Mouse (Mus musculus) Muller cell, postnatal 12 days (primary cell): ENCODE measurements around the gene Plin3.
"Not testable (repeated sequence)": the region's sequence is repeated elsewhere in the genome, so short reads cannot be mapped to it uniquely, and the experiment has no call there.

Experiments used
- DNase-seq: peaks from one replicate; pipeline ENCODE4 v3.0.0-alpha.2; 2015; ENCODE audit errors: inconsistent ontology term

The Plin3 gene

DNA sequence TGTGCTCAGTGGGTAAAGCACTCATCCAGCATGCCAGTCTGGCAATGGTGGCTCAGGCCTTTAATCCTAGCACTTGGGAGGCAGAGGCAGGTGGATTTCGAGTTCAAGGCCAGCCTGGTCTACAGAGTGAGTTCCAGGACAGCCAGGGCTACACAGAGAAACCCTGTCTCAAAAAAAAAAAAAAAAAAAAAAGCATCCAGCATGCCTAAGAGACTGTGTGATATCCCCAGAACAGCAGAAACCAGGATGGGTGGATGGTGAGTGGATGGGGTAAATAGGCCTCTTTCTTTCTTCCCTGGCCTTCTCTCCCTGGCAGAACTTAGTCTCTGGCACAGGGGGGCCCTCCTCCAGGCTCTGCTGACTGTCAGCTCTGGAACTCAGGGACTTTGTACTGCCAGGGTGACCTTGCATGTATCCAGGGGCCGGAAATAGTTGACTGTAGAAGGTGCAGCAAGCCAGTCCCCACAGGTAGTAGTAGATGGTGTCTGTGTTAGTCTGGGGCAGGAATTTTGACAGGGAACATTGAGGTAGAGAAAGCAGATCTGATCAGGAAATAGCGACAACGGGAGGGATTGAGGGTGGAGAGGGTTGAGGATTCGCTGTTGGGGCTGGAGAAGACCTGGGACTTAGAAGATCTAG, 16.7 kb downstream of the Plin3 start:
- DNase-seq: peak; percentile 34

- DNase-seq: no peak
These were observed 18.7 kb downstream of the Plin3 start for GRCm38 (mm10) chr17:56273986-56274385.

DNA sequence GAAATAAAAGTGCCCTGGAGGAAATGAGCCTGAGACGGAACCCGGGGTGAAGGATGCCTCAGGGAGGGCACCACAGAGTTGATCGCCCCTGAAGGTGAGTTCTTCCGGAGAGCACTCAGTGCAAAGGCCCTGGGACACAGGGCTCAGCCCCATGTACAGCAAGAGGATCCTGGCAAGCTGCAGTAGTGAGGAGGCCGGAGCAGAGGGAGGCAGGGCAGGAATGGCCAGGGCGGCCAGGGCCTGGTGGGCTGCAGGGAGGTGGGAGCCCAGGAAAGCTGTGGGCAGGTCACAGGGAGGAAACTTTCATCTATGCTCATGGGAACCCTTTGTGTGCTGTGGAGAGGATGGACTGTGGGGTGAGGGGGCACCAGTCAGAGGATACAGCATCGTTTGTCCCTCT, 19.2 kb downstream of the Plin3 start:
- DNase-seq: no peak

DNA sequence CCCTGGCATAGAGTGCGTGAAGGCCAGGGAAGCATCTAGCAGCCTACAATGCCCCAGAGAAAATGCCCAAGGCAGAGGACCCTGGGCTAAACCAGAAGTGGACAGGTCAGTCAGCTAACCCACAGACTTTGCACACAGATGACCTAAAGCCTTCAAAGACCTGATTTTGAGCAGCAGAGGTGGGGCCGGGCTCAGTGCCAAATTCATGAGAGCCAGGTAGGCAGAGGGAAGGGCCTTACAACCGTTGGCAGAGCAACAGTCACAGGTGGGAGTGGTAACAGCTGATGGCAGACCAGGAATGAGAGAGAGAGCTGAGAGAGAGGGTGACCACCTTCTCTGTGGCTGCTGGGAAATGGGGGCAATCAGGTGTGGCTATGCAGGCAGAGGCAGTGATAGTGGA, 20.0 kb downstream of the Plin3 start:
- no peak for DNase-seq

DNA sequence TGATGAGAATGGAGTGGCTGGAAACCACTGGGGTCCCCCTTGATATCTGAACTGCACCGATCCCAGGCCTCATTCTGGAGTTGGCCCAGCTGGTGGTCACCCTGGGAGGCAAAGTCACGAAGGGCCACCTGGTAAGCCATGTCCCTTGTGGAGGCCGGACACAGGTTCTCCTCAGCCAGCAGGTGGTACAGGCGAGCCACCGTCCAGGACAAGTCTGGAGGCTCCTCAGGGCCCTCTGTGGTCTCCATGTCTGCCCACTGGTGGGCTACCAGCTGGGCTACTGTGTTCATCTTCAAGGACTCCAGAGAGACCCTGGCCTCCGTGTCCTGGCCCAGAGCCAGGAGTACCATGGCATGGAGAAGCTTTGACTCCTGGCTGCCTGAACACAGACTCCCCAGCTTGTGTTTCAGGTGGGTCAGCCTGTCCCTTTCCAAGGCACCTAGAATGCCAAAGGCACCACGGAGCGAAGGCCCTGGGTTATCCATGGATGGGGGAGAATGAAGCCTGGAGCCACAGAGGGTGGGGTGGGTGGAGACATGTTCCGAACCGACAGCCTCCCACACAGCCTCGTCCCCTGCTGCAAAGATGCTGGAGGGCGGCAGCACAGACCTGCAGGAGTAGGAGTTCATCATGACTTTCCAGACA, 20.9 kb downstream of the Plin3 start:
- no peak for DNase-seq

DNA sequence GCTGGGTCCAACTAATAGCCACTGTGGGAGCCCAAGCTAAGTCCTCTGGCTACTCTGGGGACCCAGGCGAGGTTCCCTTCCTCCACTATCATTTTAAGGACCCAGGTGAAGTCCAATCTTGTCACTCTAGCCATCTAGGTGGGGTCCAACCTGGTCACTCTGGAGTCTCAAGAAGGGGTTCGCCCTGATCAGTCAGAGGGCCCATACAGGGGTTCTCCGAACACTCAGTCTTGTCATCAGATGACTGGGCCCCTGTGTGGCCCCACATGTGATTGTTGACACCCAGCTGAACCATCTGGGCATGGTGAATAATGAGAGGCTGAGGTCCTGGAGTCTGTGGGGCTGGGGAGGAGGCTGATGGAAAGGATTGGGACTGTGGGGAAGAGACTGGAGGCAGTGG, 22.9 kb downstream of the Plin3 start:
- DNase-seq: no peak

DNA sequence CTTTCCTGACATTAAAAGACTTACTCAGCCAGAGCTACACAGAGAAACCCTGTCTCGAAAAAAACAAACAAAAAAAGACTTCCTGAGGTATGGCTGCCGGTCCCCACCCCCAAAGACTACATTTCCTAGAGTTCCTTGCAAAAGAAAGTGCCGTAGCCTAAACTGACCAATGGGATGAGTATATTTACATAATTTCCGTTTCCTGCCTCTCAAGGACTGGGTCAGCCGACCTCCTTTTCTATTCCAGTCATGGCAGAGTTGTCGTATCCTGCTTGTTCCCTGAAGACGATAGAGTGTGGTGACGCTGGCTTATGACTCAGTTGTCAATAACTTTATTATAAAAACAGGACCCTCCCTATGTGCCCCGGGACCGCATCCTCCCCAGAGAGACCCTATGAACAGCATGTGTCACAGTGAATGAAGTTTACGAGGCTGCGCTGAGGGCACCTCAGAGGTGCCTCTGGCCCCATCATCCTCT, 23.5 kb downstream of the Plin3 start:
- DNase-seq: peak; percentile 81

GRCm38 (mm10) chr17:56266271-56266670, 26.4 kb downstream of the Plin3 start:
- peak; percentile 27 for DNase-seq

GRCm38 (mm10) chr17:56265869-56266268, 26.8 kb downstream of the Plin3 start:
- DNase-seq: peak; percentile 23

DNA sequence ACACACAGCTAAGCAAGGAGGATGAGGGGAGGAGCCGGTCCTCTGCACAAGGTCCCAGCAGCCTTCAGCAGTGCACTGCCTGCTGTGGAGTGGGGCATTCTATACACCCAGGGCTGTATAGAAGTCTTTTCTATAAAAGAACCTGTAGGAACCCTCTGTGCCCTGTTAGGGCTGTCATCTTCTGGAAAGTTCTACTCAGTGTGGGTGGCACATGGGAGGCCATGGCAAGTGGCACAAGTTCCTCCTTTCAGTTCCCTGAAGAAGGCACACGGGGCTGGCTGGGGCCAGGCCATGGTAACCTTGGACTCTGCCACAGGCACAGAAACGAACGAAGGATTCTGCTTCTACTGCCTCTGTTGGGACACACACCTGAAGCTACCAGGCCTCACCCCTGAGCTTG, 27.7 kb downstream of the Plin3 start:
- DNase-seq: no peak

- peak; percentile 51 for DNase-seq
These were observed 28.7 kb downstream of the Plin3 start for GRCm38 (mm10) chr17:56264020-56264419.

- no peak for DNase-seq
These were observed 30.0 kb downstream of the Plin3 start for GRCm38 (mm10) chr17:56262645-56263094.

GRCm38 (mm10) chr17:56261166-56261565, 31.5 kb downstream of the Plin3 start:
- DNase-seq: no peak

GRCm38 (mm10) chr17:56259301-56260037, 33.2 kb downstream of the Plin3 start:
- no peak for DNase-seq

GRCm38 (mm10) chr17:56258812-56259211, 33.9 kb downstream of the Plin3 start:
- not testable (repeated sequence) for DNase-seq

DNA sequence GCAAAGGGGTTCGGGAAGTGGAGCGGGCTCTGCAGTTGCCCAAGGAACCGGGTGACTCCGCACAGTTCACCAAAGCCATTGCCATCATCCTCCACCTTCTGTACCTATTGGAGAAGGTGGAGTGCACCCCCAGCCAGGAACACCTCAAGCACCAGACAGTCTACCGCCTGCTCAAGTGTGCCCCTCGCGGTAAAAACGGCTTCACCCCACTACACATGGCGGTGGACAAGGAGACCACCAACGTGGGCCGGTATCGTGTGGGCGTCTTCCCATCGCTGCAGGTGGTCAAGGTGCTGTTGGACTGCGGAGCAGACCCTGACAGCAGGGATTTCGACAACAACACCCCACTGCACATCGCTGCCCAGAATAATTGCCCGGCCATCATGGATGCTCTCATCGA, 34.4 kb downstream of the Plin3 start:
- not testable (repeated sequence) for DNase-seq

DNA sequence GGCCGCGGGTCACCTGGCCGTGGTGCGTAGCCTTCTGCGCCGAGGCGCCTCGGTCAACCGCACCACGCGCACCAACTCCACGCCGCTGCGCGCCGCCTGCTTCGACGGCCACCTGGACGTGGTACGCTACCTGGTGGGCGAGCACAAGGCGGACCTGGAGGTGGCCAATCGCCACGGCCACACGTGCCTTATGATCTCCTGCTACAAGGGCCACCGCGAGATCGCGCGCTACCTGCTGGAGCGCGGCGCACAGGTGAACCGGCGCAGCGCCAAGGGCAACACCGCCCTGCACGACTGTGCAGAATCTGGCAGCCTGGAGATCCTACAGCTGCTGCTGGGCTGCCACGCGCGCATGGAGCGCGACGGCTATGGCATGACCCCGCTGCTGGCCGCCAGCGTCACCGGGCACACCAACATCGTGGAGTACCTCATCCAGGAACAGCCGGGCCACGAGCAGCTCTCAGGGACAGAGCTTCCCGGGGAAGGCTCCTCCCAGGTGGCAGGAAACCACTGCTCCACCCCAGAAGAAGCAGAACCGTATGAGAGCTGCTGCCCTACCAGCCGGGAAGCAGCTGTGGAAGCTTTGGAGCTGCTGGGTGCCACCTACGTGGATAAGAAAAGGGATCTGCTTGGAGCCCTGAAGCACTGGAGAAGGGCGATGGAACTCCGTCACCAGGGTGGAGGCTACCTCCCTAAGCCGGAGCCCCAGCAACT, 35.3 kb downstream of the Plin3 start:
- no peak for DNase-seq

DNA sequence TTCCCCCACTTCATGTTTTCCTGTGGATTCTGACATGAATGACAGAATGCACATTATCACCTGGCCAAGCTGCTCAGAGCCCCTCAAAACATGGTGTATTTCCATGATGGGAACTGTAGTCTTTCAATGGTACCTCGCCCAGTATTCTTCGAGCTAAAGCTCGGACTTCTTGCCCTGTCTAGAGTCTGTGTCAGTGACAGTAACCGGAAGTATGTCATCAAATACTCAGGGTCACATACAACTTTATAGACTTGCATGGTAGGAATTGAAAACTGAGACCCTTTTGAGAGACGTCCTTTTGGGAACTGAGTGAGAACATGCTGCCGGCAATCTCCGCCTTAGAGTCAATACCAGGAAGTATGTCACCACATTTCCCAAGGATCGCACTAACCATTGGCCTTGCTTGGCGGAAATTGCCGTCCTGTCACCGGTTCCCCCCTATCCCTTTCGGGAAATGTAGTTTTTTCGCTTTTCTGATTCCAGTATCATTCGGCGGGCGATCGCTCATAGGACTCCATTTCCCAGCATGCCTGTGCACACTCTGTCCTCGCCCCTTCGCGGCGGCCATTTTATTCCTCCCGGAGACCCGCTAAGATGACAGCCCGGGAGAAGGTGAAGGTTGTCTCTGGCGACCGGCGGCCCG, 36.3 kb downstream of the Plin3 start, which contains the start of gene Fem1a:
Gene Fem1a, plus strand, starts transcription at position 572 of the 643 bp plus-strand sequence.
- DNase-seq: peak; percentile 96

DNA sequence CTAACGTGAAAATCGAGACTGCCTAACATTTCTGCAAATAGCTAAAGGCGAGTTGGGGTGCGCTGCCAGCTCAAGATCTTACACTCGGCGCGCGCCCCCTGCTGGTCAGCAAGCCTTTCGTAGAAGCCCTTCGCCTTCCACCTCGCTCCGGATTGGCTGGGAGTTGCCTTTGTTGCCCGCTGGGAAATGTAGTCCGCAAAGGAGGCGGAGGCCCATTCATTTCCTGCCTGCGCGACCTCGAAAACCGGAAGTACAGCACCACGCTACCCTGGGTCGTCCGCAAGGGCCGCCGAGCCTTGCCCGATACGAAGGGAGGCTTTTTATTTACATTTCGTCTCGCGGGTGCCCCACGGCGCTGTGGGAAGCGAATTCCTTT, 36.8 kb downstream of the Plin3 start:
- peak; percentile 98 for DNase-seq

- no peak for DNase-seq
These were observed 37.2 kb downstream of the Plin3 start for GRCm38 (mm10) chr17:56255429-56255828.

GRCm38 (mm10) chr17:56254695-56255094, 38.0 kb downstream of the Plin3 start:
- no peak for DNase-seq
